Mouse (Mus musculus): ENCODE measurements around the gene Lsm5. TPM values are rescaled to one million over a fixed set of nuclear protein-coding genes. Genes with fewer than 3 reads are reported as not detected.

Gene Lsm5
- polyA plus RNA-seq, 1 experiment, result 38.8 TPM

DNA sequence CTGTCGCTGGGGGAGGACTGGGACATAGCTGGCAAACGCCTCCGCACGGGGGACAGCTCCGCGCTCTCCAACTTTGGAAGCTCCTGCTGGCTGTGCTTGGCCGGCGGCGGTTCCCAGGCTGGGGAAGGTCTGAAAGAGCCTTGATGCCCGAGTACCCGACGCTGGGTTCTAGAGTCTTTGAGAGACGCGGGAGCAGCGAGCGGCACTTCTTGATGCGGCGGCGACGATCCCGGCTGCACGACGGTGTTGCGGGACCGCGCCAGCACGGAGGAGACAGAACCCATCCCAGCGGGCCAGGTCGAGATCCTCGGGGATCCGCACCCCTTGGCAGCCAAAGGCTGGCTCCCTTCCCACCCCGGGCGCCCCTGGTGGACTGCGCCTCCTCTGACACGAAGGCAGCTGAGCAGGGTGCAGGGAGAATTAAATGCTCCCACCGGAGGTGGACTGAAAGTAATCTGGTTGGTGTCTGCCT is 52.4 kb downstream of the Lsm5 start:
- no peaks in the 10 kb centered on the region for H3K27me3 ChIP-seq (ENCODE audit: control insufficient read depth, insufficient read depth, insufficient read length)

More for the DNA sequence above, 52.4 kb downstream of the Lsm5 start:
- Histone ChIP-seq H3K79me2 (ENCODE audit: control insufficient read depth, insufficient read depth) (no peaks in the 10 kb centered on the region), H3K4me2 (ENCODE audit: low read depth) (peak overlapping the region; percentile 56), H3K4me3 (peak overlapping the region; percentile 12), H3ac (ENCODE audit: control insufficient read depth, insufficient read length) (no peak overlapping the region), H3K36me3 (ENCODE audit: control insufficient read depth, insufficient read depth) (no peaks in the 10 kb centered on the region)
- no peak for TF ChIP-seq SRF (IDR thresholded peaks at IDR 0.05; ENCODE audit: control insufficient read depth, insufficient read length, low read depth)
- TF ChIP-seq POLR2A (IDR thresholded peaks at IDR 0.05; ENCODE audit: insufficient read length, low read depth), result no peak
- TF ChIP-seq E2F4 (IDR thresholded peaks at IDR 0.05; ENCODE audit: insufficient read depth), result no peak
- TF ChIP-seq TCF12 (IDR thresholded peaks at IDR 0.05; ENCODE audit: insufficient read depth, poor library complexity, severe bottlenecking), result no peak
- no peak for TF ChIP-seq CEBPB (IDR thresholded peaks at IDR 0.05; ENCODE audit: insufficient read depth, poor library complexity, severe bottlenecking)
- TF ChIP-seq REST (IDR thresholded peaks at IDR 0.05; ENCODE audit: insufficient read depth, insufficient read length), result no peak
- no peak for TF ChIP-seq MAX (IDR thresholded peaks at IDR 0.05; ENCODE audit: low read depth)
- TF ChIP-seq USF1 (IDR thresholded peaks at IDR 0.05; ENCODE audit: low read depth), result no peak
- no peak for TF ChIP-seq TCF3 (IDR thresholded peaks at IDR 0.05; ENCODE audit: insufficient read length, low read depth)
- no peak for TF ChIP-seq MYOG (IDR thresholded peaks at IDR 0.05; ENCODE audit: control insufficient read depth in 1 of 3, insufficient read depth in 1 of 3, insufficient read length in 2 of 3, low read depth in 2 of 3)
- no peak for TF ChIP-seq POLR2AphosphoS2 (IDR thresholded peaks at IDR 0.05; ENCODE audit: insufficient read length, low read depth)
- no peak for TF ChIP-seq MYOD1 (IDR thresholded peaks at IDR 0.05; ENCODE audit: control insufficient read depth in 1 of 3, insufficient read length in 2 of 3, low read depth in 2 of 3)

Other genes starting within 250 kb of the Lsm5 start
- 0.41 TPM for gene Pde1c, start 135.6 kb downstream of the Lsm5 start, polyA plus RNA-seq (2012; fragmentation: generic; extraction: Trizol)
- 1.8 TPM for gene Avl9, start 10.2 kb upstream of the Lsm5 start, polyA plus RNA-seq (2012; fragmentation: generic; extraction: Trizol)
- gene Kbtbd2, start 93.1 kb upstream of the Lsm5 start, polyA plus RNA-seq (2012; fragmentation: generic; extraction: Trizol), result 11.6 TPM
- gene Fkbp9, start 127.3 kb upstream of the Lsm5 start, polyA plus RNA-seq (2012; fragmentation: generic; extraction: Trizol), result 91.6 TPM
- gene Nt5c3, start 219.2 kb upstream of the Lsm5 start, polyA plus RNA-seq (2012; fragmentation: generic; extraction: Trizol), result 9.9 TPM
- gene Vmn1r4, start 219.3 kb upstream of the Lsm5 start, polyA plus RNA-seq (2012; fragmentation: generic; extraction: Trizol), result 0.02 TPM